Mouse (Mus musculus) E14TG2a.4 (cell line): Measurements from ENCODE around the gene Prdm8.
A peak's percentile ranks its signal among the peaks of the same experiment; 100 is the strongest.

Experiments used
- H3K27me3 ChIP-seq: 2 replicates; pipeline ENCODE4 v1.6.1; 2014; ENCODE audit warnings: low read length, control low read depth; ENCODE audit not compliant: insufficient read depth
- H3K36me3 ChIP-seq: 2 replicates; pipeline ENCODE4 v1.6.1; 2014; ENCODE audit warnings: low read length, control low read depth; ENCODE audit not compliant: insufficient read depth
- H3K4me1 ChIP-seq: replicated peaks from 2 replicates; pipeline ENCODE4 v1.6.1; 2014; ENCODE audit warnings: low read depth, low read length, control low read depth
- H3K4me3 ChIP-seq: replicated peaks from 2 replicates; pipeline ENCODE4 v1.5.1; 2014; ENCODE audit warnings: mild to moderate bottlenecking, low read length
- H3K9me3 ChIP-seq: 2 replicates; pipeline ENCODE4 v1.6.1; 2014; ENCODE audit warnings: low read length, control low read depth
- CTCF ChIP-seq: conservative IDR thresholded peaks from 2 replicates; pipeline ENCODE4 v1.5.1; 2014; ENCODE audit warnings: low read length
- NANOG ChIP-seq: IDR thresholded peaks from 2 replicates; pipeline ENCODE4 v1.6.1; 2014; ENCODE audit warnings: borderline replicate concordance, low read length, mixed read lengths
- POU5F1 ChIP-seq: IDR thresholded peaks from 2 replicates; pipeline ENCODE4 v1.6.1; 2014; ENCODE audit warnings: low read length, borderline replicate concordance

Gene Prdm8

DNA sequence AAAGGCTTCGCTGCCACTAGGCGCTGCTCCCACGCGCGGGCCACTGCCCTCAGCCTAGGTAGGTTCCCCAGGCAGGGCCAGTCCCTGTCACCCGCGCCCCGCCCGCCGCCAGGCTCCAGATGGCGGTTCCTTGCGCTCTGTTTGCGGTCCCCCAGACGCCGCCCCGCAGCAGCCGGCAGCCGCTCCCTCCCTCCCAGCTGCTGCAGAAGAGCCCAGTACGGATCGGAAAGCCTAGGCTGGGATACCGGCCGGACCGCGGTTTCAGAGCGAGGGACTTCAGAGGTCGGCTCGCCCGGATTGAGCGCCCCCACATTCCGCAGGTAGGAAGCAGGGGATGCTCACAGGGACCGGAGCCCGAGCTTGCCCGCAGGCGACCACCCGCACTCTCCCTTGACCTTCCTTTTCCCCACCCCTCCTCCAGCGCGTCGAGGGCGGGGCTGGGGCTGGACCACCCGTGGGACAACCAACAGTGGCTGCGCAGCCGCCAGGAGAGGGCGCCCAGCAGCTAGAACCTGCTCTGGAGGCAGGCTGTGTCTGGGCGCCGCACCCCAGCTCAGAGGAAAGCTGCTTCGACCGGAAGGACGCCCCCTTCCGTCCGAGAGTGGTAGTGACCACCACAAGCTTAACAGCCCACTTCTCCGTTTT is at the start of gene Prdm8:
Gene Prdm8, plus strand, starts transcription at position 19 of the 645 bp plus-strand sequence.
- Histone ChIP-seq H3K9me3 (no peaks in the 10 kb centered on the region), H3K4me1 (peaks cover 46% of the 10 kb centered on the region)
- TF ChIP-seq CTCF (peak; percentile 72), POU5F1 (no peak)

DNA sequence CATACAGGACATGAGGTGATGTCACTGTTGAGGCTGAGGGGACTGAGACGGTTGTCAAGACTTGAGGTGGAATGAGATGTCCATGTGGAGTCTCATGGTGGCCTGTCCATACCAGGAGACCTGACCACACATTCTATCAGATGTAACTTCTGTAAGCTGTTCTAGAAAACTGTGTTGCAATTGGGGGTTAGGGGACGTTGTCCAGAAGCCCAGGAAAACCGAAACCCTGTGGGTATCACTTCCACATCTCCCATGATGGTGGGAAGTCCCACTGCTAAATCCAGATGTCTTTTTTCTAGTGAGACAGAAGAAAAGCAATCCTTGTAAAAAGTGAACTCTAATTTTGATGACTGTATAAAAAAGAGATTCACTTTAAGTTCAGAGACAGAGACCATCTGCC is 39.9 kb upstream of the Prdm8 start:
- Histone ChIP-seq H3K9me3 (peaks cover 60% of the 10 kb centered on the region), H3K4me3 (no peak overlapping the region), H3K36me3 (no peaks in the 10 kb centered on the region), H3K4me1 (no peaks in the 10 kb centered on the region), H3K27me3 (no peaks in the 10 kb centered on the region)
- TF ChIP-seq NANOG (no peak), CTCF (no peak), POU5F1 (no peak)

More for the DNA sequence above, at the start of gene Prdm8:
- Histone ChIP-seq H3K36me3 (no peaks in the 10 kb centered on the region), H3K27me3 (peaks cover 69% of the 10 kb centered on the region), H3K4me3 (peak within 1 kb of the TSS; percentile 83)

- Histone ChIP-seq H3K36me3 (no peaks in the 10 kb centered on the region), H3K4me1 (no peaks in the 10 kb centered on the region), H3K27me3 (no peaks in the 10 kb centered on the region), H3K4me3 (no peak overlapping the region), H3K9me3 (no peaks in the 10 kb centered on the region)
- TF ChIP-seq NANOG: no peak
- TF ChIP-seq POU5F1: no peak
- TF ChIP-seq CTCF: no peak
These were observed 28.3 kb upstream of the Prdm8 start for GRCm38 (mm10) chr5:98138545-98139296.

GRCm38 (mm10) chr5:98139297-98139660 is 27.7 kb upstream of the Prdm8 start:
- no peak overlapping the region for H3K4me3 ChIP-seq
- H3K9me3 ChIP-seq: peaks cover under 1% of the 10 kb centered on the region; the same call in 1 of the 2 replicates
- TF ChIP-seq CTCF (no peak), POU5F1 (no peak)
- no peaks in the 10 kb centered on the region for H3K27me3 ChIP-seq
- H3K36me3 ChIP-seq: no peaks in the 10 kb centered on the region
- H3K4me1 ChIP-seq: no peaks in the 10 kb centered on the region

GRCm38 (mm10) chr5:98146895-98147294 is 20.1 kb upstream of the Prdm8 start:
- Histone ChIP-seq H3K9me3 (peaks cover 15% of the 10 kb centered on the region), H3K36me3 (no peaks in the 10 kb centered on the region), H3K4me3 (no peak overlapping the region), H3K4me1 (no peaks in the 10 kb centered on the region), H3K27me3 (no peaks in the 10 kb centered on the region)
- TF ChIP-seq CTCF: no peak
- no peak for TF ChIP-seq POU5F1
- TF ChIP-seq NANOG: no peak

GRCm38 (mm10) chr5:98166116-98166515 is 882 bp upstream of the Prdm8 start:
- Histone ChIP-seq H3K27me3 (peaks cover 57% of the 10 kb centered on the region), H3K9me3 (no peaks in the 10 kb centered on the region), H3K36me3 (no peaks in the 10 kb centered on the region), H3K4me1 (peaks cover 37% of the 10 kb centered on the region), H3K4me3 (no peak overlapping the region)
- TF ChIP-seq POU5F1 (no peak), NANOG (no peak), CTCF (no peak)

- TF ChIP-seq NANOG (no peak), POU5F1 (no peak), CTCF (no peak)
- Histone ChIP-seq H3K9me3 (no peaks in the 10 kb centered on the region), H3K4me1 (peaks cover 59% of the 10 kb centered on the region), H3K27me3 (peaks cover 82% of the 10 kb centered on the region), H3K4me3 (peak overlapping the region; percentile 83), H3K36me3 (no peaks in the 10 kb centered on the region)
These were observed 1.6 kb downstream of the Prdm8 start for GRCm38 (mm10) chr5:98168356-98169285.
